Mouse (Mus musculus) cerebellum, adult 11-12 months (tissue): ENCODE results near the gene Amotl1.

Experiments used
- DNase-seq: peaks from one replicate; pipeline ENCODE4 v3.0.0; 2022

Gene Amotl1

DNA sequence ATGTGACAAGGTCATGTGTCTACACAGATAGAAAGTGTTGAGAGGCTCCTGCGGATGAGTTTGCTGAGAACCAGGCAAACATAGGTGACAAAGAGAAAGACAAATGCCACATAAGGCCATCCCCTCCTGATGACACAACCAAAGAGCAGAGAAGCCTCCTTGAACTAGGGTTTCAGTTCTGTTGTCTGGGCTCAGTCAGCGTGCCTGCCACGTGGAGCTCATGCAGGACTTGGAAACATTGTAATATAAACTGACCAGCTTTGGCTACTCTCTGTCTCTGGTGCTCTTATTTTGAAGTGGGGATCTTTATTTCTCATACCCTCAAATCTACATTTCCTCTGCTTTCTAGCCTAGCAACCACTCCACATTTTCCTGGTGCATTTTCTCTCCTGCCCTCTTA is 8.6 kb downstream of the Amotl1 start:
- DNase-seq = no peak

DNA sequence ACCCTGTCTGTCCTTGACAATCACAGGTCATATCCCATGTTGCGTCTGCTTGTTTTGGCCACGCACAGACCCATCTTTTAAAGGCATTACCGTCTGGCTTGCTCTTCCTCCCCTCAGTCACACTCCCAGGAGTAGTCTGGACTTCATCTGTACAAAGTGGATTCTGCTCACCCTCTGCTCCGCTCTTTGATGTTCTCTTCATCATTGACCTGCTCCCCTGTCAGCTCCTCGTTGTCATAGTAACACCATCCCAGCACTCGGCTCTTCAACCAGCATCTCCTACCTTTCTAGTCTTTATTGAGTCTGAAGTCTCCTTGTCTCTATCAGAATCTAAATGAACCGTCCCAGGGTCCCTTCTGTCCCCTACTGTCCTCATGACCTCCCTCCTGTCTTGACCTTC is 9.3 kb downstream of the Amotl1 start:
- no peak for DNase-seq

DNA sequence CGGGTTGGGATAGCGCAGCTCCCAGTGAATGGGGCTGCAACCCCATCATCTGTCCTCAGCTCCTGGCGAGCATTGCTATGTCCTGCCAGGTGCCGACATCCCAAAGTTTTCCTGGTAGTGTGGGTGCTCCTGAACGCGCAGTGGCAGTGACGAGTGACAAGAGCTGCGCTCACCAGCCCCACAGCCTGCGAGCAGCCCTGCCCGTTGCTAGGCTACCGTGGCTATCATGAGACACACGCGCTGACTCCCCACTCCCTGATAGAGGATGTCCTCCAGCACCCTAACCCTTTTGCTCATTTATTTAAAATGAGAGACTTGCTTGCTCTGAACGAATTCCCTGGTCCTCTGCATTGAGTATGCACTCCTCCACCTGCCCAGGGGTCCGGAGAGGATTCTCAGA is 10.7 kb downstream of the Amotl1 start:
- no peak for DNase-seq

DNA sequence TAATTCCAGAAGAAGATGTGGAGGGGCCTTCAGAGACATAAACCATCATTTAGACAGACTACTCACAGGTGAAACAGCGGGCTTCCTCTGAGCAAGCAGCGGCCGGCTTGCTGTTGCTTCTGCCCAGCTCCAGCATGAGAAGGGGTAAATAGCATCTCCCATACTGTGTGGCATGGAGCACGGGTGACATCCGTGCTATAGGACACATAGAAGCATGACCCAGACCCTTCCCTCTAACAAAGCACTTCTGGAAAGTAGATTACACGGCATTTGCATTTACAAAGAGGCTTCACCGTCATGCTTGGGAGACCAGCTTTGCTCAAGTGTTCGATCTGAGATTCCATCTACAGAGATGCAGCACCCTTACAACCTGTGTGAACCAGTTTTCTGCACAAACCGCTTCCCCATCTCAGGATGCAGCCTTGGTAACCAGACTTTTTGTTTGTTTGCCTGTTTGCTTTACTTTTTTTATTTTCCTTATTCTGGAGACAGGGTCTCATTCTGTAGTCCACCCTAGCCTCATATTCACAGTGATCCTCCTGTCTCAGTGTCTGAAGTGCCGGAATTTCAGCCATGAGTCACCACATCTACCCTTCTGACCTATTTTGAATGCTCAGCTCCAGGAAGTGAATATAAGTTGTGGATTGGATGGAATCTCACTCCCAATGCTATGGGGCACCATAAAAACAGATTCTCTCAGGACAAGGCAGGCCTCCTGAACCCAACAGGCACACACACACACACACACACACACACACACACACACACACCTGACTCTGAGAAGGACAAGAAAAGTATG is 12.3 kb downstream of the Amotl1 start:
- DNase-seq = no peak

DNA sequence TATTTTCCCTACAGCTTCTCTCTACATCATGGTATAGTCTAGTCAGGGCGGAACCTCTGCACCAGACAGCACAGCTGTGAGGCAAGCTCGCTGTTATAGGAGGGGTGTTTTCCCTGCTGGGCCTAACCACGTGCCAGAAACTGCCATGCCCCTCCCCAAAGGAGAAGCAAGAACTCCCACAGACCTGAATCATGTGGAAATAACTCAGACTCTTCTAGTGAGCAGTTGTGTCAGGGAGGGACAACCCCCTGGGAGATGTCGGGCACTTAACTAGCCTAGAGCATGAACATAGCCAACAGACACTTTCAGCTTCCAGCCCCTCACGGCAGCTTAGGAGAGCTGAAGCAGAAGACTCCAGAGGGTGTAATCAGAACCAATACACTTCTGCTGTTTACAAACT is 13.1 kb downstream of the Amotl1 start:
- DNase-seq = no peak

DNA sequence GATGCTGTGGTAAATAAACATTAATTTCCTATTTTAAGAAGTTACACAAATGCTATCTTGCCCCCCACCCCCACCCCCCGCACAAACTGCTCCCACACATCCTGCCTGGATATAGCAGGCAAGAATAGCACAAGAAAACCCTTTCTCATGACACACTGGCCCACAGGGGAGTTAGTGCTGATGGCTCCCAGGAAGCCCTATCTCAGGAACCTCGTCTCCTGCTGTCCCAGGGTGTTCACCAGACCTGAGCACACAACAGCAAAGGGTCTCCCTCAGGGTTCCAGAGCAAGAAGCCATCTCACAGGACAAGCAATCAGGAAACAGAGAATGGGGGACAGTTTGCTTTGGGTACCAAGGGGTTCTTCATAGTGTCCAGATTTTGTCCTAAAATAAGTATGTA is 17.3 kb downstream of the Amotl1 start:
- no peak for DNase-seq

DNA sequence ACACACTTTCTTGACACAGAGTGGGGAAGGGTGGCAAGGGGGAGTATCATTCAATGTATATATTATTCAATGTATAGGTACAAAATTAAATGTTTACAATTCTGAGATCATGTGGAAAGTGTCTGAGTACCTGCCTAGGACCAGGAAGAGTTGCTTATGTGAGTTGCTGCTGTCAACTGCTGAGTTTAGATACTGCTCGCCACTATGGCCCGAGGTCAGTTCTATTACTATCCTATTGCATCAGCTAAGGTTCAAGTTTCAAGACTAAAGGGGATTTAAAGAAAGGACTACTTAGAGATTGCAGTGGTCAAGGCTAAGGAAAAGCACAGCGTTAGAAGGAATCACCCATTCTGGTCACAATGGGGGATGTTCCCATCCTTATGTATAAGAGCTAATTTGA is 18.9 kb downstream of the Amotl1 start:
- DNase-seq = no peak

DNA sequence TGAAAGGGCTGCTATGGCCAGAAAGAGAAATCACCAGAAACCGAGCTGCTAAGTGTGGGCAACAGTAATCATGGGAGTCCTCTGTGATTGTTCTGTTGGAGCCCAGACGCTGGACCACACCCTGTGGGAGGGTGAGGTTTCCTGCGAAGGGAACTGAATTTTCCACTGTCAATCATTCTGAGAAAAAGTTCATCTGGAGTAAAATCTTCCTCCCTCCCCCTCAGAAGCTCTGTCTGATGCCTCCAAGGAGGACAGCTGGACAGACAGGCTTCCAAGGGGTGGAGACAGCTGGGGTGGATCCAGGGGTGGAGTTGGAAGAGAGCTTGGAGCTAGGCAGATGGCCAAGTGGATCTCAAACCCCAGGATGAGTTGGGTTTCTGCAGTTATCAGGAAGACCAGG is 19.8 kb downstream of the Amotl1 start:
- no peak for DNase-seq

DNA sequence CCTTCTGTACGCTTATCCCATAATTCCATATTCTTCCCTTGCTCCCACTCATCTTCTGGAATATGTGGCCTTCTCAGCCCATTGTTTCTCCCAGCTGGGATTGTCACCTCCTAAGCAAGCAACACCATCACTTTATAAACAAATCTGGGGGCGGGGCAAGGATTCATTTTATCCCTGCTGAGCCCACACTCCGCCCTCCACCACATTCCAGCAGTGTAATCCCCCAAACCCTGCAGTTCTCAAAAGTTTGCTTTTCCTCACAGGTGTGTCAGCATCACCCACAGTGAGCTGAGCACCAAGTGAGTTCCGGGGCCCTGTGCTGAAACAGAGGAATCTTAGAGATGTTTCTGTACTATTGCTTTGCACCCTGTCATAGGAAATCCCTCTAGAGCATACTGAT is 20.9 kb downstream of the Amotl1 start:
- DNase-seq = no peak

DNA sequence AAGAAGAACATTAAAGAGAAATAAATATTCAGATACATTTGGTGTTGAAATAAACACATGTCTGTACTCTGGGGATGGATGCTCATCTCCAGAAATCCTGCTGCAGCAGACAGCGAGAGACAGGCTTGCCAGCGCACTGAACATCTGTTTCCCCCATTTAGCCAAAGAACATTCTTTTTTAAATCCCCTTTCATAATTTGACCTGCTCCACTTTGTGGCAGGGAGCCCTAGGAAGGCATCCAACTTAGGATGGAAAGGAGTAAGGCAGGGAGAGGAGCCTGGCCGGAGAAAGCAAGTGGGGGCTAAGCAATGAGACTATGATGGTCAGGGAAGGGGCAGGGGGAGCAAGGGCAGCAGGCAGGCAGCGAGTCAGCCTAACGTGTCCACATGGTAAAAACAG is 21.6 kb downstream of the Amotl1 start:
- DNase-seq = no peak

DNA sequence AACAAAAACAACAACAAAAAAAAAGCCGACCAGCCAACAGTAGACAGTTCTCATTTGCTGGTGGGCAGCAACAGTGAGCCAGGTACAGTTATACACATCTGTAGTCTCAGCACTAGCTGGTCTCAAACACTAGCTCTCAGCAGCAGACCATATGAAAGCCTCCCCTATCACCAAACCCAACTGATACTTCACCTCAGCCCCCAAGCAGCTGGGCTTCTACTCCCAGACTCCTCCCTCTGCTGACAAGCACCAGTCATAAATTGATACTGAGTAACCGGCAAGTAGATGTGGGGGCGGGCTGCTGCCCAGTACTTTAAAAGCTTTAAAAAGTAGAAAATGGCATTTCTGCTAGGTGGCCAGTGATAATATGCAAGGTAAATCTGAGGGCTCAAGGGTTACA is 22.0 kb downstream of the Amotl1 start:
- DNase-seq = no peak

DNA sequence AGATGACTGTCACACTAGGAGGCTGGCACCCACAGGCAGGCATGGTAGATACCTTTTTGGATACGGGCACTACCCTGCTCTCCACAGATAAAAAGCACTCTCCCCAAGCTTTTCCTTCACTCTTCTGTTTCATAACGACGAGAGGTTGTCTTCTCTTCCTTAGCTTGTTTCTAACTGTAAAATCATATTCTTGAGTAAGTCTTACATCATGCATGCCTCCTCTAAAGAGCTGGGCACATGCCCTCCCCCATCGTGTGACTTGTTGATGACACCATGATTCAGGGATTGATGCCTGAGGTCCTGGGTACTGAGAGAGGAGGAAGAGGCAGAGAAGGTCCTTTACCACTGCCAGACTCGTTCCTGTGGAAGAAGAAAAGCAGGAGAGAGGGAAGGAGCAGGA is 24.7 kb downstream of the Amotl1 start:
- no peak for DNase-seq

DNA sequence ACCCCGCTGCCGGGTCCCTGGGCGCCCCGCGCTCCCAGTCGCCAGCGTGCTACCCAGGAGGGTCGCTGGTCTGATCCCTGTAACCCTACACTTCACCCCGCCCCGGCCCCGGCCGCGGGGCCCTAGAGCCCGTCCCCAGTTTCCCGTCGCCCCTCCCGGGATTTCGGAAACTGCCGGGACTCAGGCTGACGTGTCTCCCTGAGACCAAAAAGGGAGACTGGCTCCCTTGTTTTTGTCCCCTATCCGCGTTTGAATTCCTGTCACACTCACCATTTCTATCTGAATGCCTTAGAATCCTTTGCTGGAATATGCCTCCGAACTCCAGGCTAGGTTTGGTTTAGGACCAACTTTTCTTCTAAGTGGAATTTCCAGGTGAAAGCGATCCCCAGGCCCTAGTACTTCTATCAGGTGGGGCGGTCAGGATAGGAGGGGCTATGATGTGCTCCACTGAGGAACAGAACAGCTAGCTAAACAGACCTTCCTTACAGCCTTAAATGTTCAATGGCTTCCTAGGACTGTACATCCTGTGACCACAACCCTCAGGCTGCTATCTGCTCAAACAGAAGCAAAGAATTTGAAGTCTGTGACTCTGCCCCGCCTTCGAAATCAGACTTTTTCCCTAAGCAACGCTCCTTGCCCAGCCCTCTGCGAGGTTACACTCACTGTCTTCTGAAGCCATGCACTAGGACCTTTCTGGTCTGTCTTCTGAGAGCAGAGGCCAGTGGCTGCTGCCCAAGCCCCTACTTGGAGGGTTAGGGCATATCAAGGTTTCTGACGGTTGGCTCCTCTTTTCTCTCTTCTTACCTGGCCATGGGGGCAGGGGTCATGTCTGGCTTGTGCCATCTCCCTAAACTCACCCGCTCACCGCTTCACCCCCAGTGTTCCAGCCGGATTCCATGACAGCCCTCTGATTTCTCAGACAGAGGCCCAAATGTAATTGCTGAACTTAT is 29.6 kb downstream of the Amotl1 start:
- no peak for DNase-seq

DNA sequence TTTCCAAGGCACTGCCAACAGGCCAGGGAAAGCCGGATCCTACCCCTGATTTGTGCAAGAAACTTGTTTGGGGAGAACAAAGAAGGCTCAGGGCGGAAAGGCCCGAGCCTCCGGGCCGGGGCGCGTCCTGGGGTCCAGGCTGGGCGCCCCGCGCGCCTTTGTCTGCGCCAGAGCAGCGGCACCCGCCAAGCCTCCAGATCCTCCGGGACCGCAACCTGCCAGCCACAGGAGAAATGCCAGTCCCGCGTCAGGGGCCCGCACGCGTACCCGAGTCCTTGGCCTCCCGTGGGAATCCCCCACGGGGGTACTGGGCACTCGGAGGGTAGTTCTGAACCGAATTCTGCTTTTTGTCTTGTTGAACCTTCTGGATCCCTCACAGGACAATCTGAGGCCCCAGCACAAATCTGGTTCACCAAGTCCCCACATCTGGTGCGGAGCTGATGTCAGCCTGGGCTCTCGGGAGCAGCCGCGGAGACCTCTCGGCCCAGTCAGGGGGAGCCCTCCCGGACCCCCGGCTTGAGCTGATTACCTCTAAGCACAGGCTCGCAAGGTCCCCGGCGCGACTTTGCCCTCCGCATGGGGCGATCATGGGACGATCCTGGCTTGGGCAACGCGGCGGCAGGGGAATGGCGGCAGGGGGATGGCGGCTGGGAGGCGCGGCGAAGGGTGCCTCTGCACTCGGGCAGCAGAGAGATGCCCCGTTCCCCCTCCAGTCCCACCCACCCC is 30.5 kb downstream of the Amotl1 start:
- DNase-seq = no peak

DNA sequence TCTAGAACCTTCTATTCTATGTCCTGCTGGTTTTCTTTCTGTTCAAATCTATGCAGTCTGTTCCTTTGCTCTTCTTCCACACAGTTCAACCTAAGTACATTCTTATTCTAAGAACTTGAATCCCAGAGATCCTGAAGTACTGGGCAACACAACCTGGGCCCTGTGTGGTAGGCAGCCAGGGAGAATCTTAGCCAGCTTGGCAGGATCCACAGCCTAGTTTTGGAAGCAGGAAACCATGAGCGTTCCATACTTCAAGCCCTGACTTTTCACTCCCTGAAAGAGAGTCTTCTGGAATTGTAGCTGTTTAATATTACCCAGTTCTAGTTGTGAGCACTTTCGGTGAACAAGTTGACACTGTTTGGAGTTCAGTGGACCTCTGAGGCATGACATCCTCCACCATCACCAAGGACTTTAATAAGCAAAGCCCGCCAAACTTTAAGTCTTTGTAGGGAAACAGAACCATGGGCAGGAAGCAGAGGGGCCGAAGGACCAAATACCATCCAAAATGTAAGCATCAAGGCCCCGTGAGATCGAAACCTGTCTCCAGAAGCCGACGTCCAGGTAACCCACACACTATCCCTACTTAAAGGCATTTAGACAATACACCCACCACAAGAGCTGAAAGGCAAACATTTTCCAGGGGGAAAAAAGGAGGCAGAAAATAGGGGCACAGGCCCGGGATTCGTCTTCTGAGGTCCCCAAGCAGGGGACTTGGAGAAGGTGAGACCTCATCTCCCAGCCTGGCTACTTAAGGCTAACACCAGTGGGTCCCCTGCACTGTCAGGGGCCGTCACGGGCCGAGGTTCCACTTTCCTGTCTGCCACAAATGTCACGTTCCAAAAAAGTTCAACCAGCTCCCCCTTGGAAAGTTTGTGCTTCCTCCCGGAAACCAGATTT is 31.3 kb downstream of the Amotl1 start:
- DNase-seq = no peak

DNA sequence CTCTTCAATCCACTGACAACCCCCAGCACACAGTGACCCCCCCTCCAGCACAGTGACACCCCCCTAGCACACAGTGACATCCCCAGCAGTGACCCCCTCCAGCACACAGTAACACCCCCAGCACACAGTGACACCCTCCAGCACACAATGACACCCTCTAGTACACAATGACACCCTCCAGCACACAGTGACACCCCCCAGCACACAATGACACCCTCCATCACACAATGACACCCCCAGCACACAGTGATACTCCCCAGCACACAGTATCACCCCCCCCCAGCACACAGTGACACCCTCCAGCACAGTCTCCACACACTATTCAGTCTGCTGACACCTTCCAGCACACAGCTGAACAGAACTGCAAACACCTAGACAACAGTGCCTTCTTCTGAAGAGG is 32.3 kb downstream of the Amotl1 start:
- no peak for DNase-seq

DNA sequence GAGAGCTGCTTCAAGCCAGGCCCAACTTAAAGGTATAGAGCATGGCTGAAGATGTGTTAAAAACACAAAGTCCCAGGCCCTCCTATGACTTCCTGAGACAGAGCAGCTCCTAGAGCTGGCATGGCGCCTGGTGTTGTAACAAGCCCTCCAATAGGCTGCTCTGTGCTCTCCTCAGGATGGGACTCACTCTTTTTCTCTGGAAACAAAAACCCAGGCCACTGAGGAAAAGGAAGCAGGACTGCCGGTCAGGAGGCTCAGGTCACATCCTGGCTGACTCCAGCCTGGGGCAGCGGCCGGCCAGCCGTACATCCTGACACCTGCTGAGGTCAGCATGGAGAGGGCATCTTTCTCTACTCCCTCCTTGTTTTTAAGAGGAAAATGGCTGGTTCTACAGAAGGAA is 36.3 kb downstream of the Amotl1 start:
- DNase-seq = no peak

DNA sequence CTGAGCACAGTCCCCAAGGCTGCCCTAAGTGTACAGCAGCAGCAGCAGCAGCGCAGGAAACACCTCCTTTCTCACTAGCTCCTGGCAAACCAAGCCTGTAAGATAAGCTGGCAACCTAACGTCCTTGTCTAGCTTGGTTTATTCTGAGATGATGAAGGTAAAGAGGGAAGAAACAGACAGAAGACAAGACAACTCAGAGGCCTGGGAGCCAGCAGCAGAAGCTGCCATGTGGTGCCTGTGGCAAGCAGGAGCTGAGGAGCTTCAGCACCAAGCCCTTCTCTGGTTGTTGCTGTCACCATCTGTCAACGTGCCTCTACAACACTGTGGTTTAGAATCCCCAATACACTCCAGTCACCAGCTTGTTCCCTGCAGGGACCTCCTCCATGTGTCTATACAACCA is 37.4 kb downstream of the Amotl1 start:
- no peak for DNase-seq

DNA sequence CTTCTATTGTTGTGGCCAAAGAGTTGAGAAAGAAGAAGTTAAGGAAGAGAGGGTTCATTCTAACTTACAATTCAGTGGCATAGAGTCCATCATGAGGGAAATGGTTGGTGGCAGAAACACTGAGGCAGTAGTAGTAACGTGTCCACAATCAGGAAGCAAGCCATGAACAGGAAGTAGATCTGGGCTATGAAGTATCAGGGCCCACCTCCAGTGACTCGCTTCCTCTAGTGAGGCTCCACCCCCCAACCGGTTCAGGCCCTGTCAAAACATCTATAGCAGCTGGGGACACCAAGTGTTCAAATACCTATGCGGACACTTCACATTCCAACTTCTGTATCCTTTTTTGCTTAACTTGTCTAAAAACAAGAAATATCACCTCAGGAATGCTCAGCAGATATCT is 38.9 kb downstream of the Amotl1 start:
- DNase-seq = no peak

DNA sequence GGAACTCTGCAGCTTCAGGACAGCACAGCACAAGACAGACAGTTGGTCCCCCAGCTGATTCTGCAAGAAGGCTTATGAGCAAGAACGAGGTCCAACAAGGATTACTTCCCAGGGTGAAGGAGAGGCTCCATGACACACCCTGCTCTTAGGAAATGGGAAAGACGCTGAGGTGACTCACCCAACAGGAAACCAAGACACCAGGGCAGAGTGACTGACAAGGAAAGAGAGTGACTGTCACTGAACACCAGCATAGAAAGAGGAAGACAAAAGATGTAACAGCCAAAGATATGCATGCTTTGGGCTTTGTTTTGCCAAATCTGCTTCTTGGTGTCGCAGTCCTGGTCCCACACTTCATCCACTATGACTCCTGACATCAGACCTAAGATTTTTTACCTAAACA is 40.5 kb downstream of the Amotl1 start:
- no peak for DNase-seq

DNA sequence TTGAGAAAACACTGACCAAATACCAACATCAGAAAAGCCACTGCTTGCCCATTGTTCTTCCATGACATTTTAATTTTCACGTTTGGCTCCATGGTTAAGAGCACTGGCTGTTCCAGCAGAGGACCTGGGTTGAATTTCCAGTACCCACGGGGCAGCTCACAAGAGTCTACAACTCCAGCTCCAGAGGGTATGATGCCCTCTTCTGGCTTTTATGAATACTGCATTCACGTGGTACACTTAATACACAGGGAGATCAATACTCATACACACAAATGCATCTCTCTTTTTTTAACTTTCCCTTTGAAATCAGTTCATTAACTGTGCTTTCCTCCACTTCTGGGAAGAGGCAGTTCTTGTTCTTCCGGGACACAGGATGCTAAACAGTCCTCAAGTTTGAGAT is 41.4 kb downstream of the Amotl1 start:
- no peak for DNase-seq

DNA sequence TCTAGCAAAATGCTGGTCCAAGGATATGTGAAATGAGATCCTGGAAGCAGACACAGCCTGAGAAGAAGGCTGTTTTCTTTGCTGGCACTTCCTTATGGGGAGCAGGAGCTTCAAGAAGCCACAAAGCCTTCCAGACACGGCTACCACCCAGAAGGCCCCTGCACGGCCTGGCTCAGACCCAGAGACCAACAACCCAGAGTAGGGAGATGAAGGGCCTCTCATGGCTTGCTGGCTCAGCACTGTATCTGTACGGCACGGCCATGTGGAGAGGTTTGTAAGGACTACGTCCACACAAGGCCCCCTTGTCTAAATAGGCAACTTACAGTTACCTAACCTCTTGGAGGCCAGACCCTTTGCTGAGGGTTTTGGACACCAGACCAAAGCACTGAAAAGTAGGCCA is 45.1 kb downstream of the Amotl1 start:
- DNase-seq = no peak

DNA sequence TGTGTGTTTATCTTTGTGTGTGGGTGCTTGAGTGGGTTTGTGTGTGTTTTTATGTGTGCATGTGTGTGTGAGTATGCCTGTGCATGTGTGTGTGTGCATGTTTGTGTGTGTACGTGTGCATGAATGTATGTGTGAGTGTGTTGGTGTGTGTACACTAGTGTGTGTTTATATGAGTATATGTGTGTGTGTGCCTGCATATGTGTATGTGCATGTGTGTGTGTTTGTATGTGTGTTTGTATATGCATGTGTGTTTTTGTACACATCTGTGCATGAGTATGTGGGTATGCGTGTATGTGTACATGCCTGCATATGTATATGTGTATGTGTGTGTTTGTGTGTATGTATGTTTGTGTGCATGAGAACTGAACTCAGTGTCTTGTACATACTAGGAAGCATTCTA is 46.7 kb downstream of the Amotl1 start:
- no peak for DNase-seq
